Comparison of ENCODE assay signal across 20 mouse cellular contexts in the genomic region with DNA sequence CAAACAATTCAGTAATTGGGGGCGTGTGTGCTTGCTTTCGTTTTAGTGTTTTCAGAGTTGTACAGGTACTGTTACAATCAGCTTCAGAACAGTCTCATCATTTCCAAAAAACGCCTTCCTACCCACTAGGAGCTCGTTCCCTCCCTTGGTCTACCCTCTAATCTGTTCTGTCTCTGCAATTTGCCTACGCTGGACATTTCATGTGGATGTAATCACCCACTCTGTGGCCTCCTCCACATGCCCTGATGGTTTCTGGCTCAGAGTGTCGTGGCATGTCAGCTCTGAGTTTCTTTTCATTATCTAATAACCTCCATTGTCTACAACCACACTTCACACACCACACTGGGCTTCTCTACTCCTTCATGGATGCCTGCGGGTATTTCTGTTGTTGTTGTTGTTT.
"Had no signal": no experiment of that assay in that cellular context is flagged by ENCODE, and none has a peak within 500 bp of the region (broad histone marks: within the 10 kb centered on the region; RNA-seq: fewer than 3 reads in every experiment).

No protein-coding gene starts in this region.

- H3K27me3 ChIP-seq: lung, embryonic 15.5 days; midbrain, embryonic 13.5 days; midbrain, embryonic 15.5 days; neural tube, embryonic 13.5 days; neural tube, embryonic 15.5 days had no signal

- H3K9ac ChIP-seq: liver, postnatal 0 days; lung, embryonic 15.5 days; midbrain, embryonic 13.5 days; midbrain, embryonic 15.5 days; neural tube, embryonic 13.5 days; neural tube, embryonic 15.5 days had no signal

- H3K4me1 ChIP-seq: lung, embryonic 15.5 days; midbrain, embryonic 13.5 days; midbrain, embryonic 15.5 days; neural tube, embryonic 13.5 days; neural tube, embryonic 15.5 days had no signal

- DNase-seq: liver, postnatal 0 days; lung, adult 2 months; lung, postnatal 14 days; lung, postnatal 36 days; right cerebral cortex, adult 18-20 months; right cerebral cortex, postnatal 25 days; right cerebral cortex, postnatal 4 days; spleen, adult 18-20 months; thymus, adult 18-20 months; thymus, postnatal 14 days; thymus, postnatal 36 days had no signal

- H3K4me2 ChIP-seq: lung, embryonic 15.5 days; midbrain, embryonic 11.5 days; midbrain, embryonic 13.5 days; midbrain, embryonic 15.5 days; neural tube, embryonic 13.5 days; neural tube, embryonic 15.5 days had no signal

- H3K36me3 ChIP-seq: lung, embryonic 15.5 days; midbrain, embryonic 13.5 days; midbrain, embryonic 15.5 days; neural tube, embryonic 13.5 days; neural tube, embryonic 15.5 days had no signal

- H3K27ac ChIP-seq: lung, embryonic 15.5 days; macrophage; midbrain, embryonic 13.5 days; midbrain, embryonic 15.5 days; neural tube, embryonic 13.5 days; neural tube, embryonic 15.5 days had no signal

- ATAC-seq: liver, postnatal 0 days; lung, postnatal 0 days; midbrain, embryonic 13.5 days; midbrain, embryonic 15.5 days had no signal

- H3K9me3 ChIP-seq: lung, embryonic 15.5 days; megakaryocyte, embryonic 14.5 days; midbrain, embryonic 13.5 days; midbrain, embryonic 15.5 days; neural tube, embryonic 13.5 days; neural tube, embryonic 15.5 days had no signal

- H3K4me3 ChIP-seq: lung, embryonic 15.5 days; megakaryocyte, embryonic 14.5 days; midbrain, embryonic 13.5 days; midbrain, embryonic 15.5 days; neural tube, embryonic 13.5 days; neural tube, embryonic 15.5 days had no signal
